Mouse (Mus musculus) heart, postnatal 36 days (tissue): ENCODE results near the gene Spink4. TPM values are rescaled to one million over a fixed set of nuclear protein-coding genes. Genes with fewer than 3 reads are reported as not detected.

ENCODE experiments used
- DNase-seq, 2 experiments: peaks; one replicate each; pipeline ENCODE4 v3.0.0; 2021 to 2022
- intact Hi-C: fragments of 180-260 bp; cut with DNase I; formaldehyde crosslinking; loops from one replicate; pipeline ENCODE4 v1.15.1; 2025
- total RNA-seq, 2 experiments: library from RNA; stranded (reverse); gene quantifications; 2 replicates each; pipeline ENCODE4 v1.2.3; 2021

Gene Spink4
- not detected for total RNA-seq

- intact Hi-C loops, result no loop called here
- peak; percentile 16 to 18 for DNase-seq
These were observed at the start of gene Spink4 for GRCm38 (mm10) chr4:40919785-40920184. Spink4 (plus strand) TSS chr4:40920052.

- intact Hi-C loops, result no loop called here
- DNase-seq, result no peak
These were observed 49.6 kb upstream of the Spink4 start for GRCm38 (mm10) chr4:40870206-40870605.

DNA sequence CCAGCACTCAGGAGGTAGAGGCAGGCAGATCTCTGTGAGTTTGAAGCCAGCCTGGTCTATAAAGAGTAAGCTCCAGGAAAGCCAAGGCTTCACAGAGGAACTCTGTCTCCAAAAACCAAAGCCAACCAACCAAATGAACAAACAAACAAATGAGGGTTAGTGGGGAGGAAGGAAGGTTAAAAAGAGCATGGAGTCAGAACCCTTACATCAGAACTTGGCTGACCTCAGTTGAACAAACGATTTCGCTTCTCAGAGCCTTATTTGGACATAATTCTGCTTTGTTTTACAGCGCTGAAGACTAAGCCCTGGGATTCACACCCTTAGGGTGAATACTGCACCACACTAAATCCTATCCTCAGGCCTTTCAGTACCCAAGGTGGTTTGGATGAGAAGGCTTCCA lies 47.7 kb upstream of the Spink4 start:
- intact Hi-C loops, result no loop called here
- DNase-seq, result no peak

DNA sequence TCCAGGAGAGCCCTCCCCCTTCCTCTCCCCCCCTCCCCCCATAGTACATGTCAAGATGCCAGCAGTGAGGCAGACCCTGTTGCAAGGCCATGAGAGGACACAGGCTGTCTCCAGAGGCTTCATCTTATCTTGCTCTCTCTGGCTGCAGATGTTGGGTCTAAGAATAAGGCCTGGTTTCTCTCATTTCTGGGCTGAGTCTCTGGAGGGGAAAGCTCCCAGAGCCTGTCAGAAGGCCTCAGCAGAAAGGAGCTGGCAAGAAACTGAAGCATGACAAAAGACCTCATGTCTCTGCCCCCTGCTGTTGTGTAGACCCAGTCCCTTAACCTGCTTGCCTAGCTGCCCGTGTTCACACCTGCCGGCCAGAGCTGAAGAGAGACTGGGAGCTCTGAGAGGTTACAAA lies 46.5 kb upstream of the Spink4 start:
- peak in 1 of 2 experiments; percentile 44 for DNase-seq
- intact Hi-C loops, result no loop called here

- intact Hi-C loops, result no loop called here
- peak; percentile 35 to 58 for DNase-seq
These were observed 45.7 kb upstream of the Spink4 start for GRCm38 (mm10) chr4:40874151-40874600.

DNA sequence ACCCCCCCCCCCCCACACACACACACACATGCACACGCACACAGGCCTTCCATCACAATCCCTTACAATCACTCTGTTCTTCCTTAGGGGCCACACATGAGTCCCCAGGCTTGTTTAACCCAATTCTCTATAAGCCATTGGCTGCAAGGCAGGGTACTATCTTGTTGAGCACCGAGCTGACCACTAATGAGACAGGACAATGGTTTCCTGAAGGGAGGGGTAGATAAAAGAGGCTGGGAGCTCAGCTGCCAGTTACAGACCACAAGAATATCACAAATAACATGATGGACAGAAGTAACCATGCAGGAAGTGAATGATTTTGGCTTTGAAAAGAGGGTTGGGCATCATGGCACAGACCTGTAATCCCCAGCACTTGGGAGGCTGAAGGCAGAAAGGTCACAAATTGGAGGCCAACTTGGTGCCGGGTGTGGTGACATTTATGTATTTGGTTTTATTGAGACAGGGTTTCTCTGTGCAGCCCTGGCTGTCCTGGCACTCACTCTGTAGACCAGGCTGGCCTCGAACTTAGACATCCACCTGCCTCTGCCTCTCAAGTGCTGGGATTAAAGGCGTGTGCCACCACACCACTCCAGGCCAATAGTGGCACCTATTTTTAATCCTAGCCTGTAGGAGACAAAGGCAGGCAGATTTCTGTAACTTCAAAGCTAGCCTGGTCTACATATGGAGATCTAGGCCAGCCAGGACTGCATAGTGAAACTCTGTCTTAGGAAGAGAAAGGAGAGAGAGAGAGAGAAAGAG lies 44.9 kb upstream of the Spink4 start:
- DNase-seq, result no peak
- intact Hi-C loops, result no loop called here

DNA sequence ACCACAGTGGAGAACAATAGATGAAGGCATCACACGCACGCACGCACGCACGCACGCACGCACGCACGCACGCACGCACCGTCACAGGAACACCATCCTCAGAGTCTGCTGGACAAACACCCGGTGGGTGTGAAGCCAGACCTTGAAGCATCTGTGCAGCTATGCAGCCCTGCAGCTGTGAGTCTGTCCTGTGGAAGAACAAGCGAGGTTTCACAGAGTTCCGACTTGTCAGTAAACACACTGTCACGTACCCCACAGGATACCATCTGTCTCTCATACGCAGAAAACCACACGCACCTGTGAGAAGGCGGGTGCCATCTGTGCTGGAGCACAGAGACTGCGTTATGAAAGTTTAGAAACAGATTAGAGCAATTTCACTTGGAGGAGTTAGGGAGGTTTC lies 44.0 kb upstream of the Spink4 start:
- intact Hi-C loops, result no loop called here
- no peak for DNase-seq

- intact Hi-C loops, result no loop called here
- peak; percentile 60 to 69 for DNase-seq
These were observed 43.0 kb upstream of the Spink4 start for GRCm38 (mm10) chr4:40876814-40877371.

DNA sequence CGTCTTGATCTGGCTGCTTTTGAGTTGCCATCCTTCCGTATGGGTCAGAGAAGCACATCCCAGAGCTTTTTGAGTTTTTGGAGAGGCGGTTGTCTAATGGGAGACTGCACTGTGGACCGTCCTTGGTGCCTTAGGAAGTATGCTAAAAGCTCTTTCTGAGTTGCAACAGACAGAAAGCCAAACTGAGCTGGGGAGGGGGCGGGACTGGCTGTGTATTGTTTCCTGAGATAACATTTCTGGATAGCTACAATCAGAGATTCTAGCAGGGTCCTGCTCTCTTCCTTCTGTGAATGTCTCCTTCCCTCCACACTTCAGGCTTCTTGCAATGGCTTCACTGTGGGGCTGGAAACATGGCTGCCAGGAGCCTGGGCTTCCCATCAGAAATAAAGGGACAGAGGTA lies 42.3 kb upstream of the Spink4 start:
- no peak for DNase-seq
- intact Hi-C loops, result no loop called here

- no peak for DNase-seq
- intact Hi-C loops, result no loop called here
These were observed 36.7 kb upstream of the Spink4 start for GRCm38 (mm10) chr4:40883200-40883599.

DNA sequence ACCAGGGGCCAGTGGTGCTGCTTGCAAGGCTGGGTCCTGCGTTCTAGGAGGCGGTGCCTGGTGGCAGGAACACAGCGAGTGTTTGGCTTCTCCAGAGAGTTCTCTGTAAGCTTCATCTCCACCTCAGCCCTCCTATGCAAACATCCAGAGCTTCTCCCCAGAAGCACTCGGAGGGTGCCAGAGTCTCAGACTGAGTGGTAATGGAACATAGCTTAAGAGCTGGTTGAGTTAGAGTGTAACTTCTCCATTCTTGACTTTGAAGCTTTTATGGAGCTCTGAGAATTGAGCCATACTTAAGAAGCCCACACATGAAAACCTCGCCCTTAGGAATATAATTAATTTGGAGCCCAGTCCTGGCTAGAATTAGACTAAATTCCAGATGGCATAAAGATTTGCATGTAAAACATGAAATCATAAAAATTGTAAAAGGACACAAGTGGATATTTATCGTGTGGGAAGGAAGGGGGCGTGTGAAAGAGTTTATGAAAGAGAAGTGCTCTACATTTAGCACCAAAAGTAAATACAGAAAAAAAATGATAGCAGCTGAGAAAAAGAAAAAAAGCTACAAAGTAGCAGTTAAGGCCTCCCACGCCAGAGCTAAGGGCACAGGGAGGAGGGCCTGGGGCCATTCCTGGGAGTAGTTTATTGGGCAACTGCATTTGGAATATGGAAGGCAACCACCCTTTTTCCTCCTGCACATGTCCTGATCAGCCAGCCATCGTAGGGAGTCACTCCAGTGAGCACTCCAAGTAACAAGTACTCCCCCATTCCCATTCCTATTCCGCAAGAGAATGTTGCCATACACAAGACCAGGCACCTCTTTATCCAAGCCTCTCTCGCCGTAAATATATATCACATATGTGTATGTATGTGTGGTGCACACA lies 35.3 kb upstream of the Spink4 start:
- intact Hi-C loops, result no loop called here
- DNase-seq, result no peak

DNA sequence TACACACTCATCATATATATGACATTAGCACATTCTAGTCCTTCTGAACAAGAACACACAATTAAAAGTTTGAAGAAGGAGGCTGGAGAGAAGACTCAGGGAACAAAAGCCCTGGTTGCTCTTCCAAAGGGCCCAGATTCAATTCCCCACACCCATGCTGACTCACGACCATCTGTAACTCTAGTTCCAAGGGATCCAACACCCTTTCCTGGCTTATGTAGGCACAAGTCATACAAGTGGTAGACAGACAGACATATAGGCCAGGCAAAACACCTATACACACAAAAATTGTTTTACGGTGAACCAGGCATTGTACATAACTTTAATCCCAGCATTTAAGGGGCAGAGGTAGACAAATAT lies 34.7 kb upstream of the Spink4 start:
- intact Hi-C loops, result no loop called here
- no peak for DNase-seq

DNA sequence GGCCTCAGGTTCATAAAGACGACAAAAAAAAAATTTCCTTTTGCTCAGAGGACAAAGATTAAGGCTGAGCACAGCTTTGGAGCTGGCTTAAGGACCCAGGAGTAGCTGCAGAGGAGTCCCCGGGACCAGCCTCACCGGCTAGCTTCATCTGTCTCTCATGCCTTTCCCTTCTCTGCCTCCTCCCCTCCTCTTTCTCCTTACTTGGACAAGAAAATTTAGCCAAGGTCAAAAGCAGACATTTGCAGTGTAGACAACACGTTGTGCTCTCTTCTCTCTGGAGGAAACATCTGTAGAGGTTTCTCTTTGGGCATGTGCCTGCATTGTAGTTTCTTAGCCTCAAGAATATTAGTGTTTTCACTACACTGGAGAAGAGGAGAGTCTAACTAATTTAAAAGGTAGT lies 34.0 kb upstream of the Spink4 start:
- no peak for DNase-seq
- intact Hi-C loops, result no loop called here

- DNase-seq, result no peak
- intact Hi-C loops, result no loop called here
These were observed 31.0 kb upstream of the Spink4 start for GRCm38 (mm10) chr4:40888839-40889238.

DNA sequence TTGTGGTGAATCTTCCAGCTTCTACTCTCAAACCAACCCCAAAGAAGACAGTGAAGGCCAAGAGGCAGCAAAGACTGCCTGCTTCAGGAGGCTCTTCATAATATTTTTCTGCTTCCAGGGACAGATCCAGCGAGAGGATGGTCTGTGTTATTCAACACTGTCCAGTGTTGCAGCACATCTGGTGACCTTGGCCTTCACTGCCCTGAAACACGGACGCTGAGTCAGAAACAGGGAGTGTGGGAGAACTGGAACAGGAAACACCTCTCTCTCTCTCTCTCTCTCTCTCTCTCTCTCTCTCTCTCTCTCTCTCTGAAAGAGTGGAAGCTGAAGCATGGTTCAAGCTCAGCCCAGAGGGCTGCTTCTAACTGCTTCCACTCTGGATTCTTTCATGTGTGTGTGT lies 30.6 kb upstream of the Spink4 start:
- intact Hi-C loops, result no loop called here
- no peak for DNase-seq

GRCm38 (mm10) chr4:40889983-40890382 lies 29.9 kb upstream of the Spink4 start:
- intact Hi-C loops, result no loop called here
- DNase-seq, result no peak

DNA sequence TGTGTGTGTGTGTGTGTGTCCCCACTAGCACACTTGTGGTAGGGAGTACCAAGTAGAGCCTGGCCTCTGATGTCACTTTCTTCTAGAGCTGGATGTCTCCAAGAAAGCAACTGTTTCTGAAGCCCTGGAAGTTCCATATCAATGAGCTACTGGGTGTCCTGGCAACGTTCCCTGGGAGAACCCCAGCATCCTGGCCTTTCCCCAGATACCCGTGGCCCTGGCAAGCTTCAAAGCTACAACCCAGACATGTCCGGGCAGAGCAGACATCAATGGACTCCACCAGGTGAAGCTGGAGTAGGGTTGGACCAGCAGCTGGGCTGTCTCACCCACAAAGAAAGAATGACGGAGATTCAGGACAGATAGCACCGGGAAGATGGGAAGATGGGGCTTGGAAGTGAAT lies 28.6 kb upstream of the Spink4 start:
- DNase-seq, result no peak
- intact Hi-C loops, result no loop called here

GRCm38 (mm10) chr4:40895118-40895517 lies 24.7 kb upstream of the Spink4 start:
- DNase-seq, result no peak
- intact Hi-C loops, result no loop called here

DNA sequence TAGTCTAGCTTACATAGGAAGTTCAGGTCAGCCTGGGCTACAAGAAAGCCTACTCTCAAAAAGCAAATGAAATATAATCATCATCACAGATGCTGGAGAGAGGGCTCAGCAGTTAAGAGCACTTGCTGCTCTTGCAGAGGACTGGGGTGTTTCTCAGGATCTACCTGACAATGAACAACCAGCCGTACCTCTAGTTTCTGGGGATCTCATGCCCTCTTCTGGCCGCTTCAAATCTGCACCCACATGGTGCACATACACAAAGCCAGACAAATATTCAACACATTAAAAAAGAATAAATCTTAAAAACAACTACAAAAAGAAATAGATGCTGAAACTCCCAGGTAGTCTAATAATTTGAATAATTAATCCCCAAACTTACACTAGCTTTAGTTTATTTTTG lies 24.2 kb upstream of the Spink4 start:
- intact Hi-C loops, result no loop called here
- DNase-seq, result no peak

DNA sequence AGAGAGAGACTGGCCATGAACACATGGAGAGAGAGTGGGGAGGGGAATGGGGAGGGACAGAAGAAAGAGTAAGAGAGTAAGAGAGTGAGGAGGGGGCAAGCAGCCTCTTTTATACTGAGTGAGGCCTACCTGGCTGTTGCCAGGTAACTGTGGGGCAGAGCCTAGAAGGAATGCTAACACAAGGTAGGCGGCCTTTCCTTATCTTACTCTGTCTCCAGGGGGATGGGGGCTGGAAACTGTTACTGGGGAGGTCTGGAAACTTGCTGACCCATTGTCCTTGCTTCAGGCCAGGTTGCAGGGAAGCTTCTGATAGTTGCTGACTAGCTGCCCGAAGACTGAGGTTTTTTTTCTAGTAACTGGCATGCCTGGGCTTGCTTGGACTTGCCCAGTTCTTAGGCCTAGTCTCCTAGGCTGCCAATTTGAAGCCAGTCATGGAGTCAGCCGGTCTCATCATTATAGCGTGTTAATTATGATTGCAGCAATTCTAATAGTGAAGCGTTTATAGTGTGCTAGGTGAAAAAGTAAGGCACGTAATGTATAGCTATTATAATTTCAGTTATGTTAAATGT lies 21.3 kb upstream of the Spink4 start:
- intact Hi-C loops, result no loop called here
- no peak for DNase-seq

GRCm38 (mm10) chr4:40899264-40899663 lies 20.6 kb upstream of the Spink4 start:
- intact Hi-C loops, result no loop called here
- no peak for DNase-seq
